Mouse (Mus musculus) spleen, embryonic (tissue): ENCODE measurements at regions not wholly inside any gene's neighbourhood (a gene's known extent, or its start where the extent isn't known, plus 50 kb on each side); places are given as distances from the start of the nearest gene placed in this dataset.

Source experiments
- CTCF ChIA-PET: fragments of 350-600 bp; sonication (Branson Sonifier 250); formaldehyde crosslinking; loops from one replicate; lab custom pipeline; 2022; lab: Charles Lee

GRCm38 (mm10) chr13:97652279-97652678, 108.2 kb downstream of the Gm10260 start:
- CTCF ChIA-PET = no interaction called here

- CTCF ChIA-PET = no interaction called here
These were observed 108.7 kb downstream of the Gm10260 start for GRCm38 (mm10) chr13:97651761-97652160.

- CTCF ChIA-PET = no interaction called here
These were observed 109.3 kb downstream of the Gm10260 start for GRCm38 (mm10) chr13:97651176-97651575.

- CTCF ChIA-PET = no interaction called here
These were observed 110.2 kb downstream of the Gm10260 start for GRCm38 (mm10) chr13:97650191-97650590.

GRCm38 (mm10) chr13:97647486-97647885, 112.9 kb downstream of the Gm10260 start:
- CTCF ChIA-PET = no interaction called here

GRCm38 (mm10) chr13:97646021-97646385, 114.4 kb downstream of the Gm10260 start:
- CTCF ChIA-PET = interaction anchor here (0.7 kb wide), 1 partner anchor 1627 kb away, joined by 13 read pairs; no protein-coding TSS in a partner anchor

- CTCF ChIA-PET = interaction anchor here (0.7 kb wide), 2 partner anchors 199 to 1626 kb away, joined by 6 to 13 read pairs; no protein-coding TSS in a partner anchor
These were observed 115.1 kb downstream of the Gm10260 start for GRCm38 (mm10) chr13:97645107-97646020.

- CTCF ChIA-PET = no interaction called here
These were observed 120.2 kb downstream of the Gm10260 start for GRCm38 (mm10) chr13:97640236-97640635.

GRCm38 (mm10) chr13:97639656-97640055, 120.8 kb downstream of the Gm10260 start:
- CTCF ChIA-PET = no interaction called here

- CTCF ChIA-PET = no interaction called here
These were observed 121.9 kb downstream of the Gm10260 start for GRCm38 (mm10) chr13:97638457-97639088.

- CTCF ChIA-PET = no interaction called here
These were observed 122.9 kb downstream of the Gm10260 start for GRCm38 (mm10) chr13:97637506-97637905.

GRCm38 (mm10) chr13:97634041-97634788, 126.2 kb downstream of the Gm10260 start:
- CTCF ChIA-PET = no interaction called here

GRCm38 (mm10) chr13:97633551-97633950, 126.9 kb downstream of the Gm10260 start:
- CTCF ChIA-PET = no interaction called here

- CTCF ChIA-PET = no interaction called here
These were observed 128.5 kb downstream of the Gm10260 start for GRCm38 (mm10) chr13:97631872-97632402.

- CTCF ChIA-PET = no interaction called here
These were observed 129.5 kb downstream of the Gm10260 start for GRCm38 (mm10) chr13:97630921-97631320.

GRCm38 (mm10) chr13:97628608-97629007, 131.8 kb downstream of the Gm10260 start:
- CTCF ChIA-PET = no interaction called here

GRCm38 (mm10) chr13:97627247-97627646, 133.2 kb downstream of the Gm10260 start:
- CTCF ChIA-PET = no interaction called here

- CTCF ChIA-PET = no interaction called here
These were observed 133.6 kb downstream of the Gm10260 start for GRCm38 (mm10) chr13:97626786-97627185.

GRCm38 (mm10) chr13:97626116-97626515, 134.3 kb downstream of the Gm10260 start:
- CTCF ChIA-PET = no interaction called here

GRCm38 (mm10) chr13:97625391-97625790, 135.0 kb downstream of the Gm10260 start:
- CTCF ChIA-PET = no interaction called here

GRCm38 (mm10) chr13:97618190-97618586, 142.2 kb downstream of the Gm10260 start:
- CTCF ChIA-PET = no interaction called here
